Mouse (Mus musculus) kidney, embryonic 16.5 days (tissue): ENCODE measurements around the gene Skp1a. TPM values are rescaled to one million over a fixed set of nuclear protein-coding genes. Genes with fewer than 3 reads are reported as not detected.

ENCODE experiments used
- ATAC-seq: fragments of 200-750 bp; cut with Nextera tagmentation; 2 replicates; pipeline ENCODE4 v1.8.0; 2017; ENCODE audit warnings: moderate TSS enrichment; ENCODE audit not compliant: low FRiP score, low TSS enrichment
- H3K27ac ChIP-seq: fragments of 300-500 bp; sonication (generic); 2 replicates; pipeline ENCODE4 v1.5.1; 2014; ENCODE audit warnings: low read length
- H3K27me3 ChIP-seq: fragments of 300-500 bp; sonication (generic); 2 replicates; pipeline ENCODE4 v1.6.1; 2014; ENCODE audit warnings: low read length, control low read depth, mixed read lengths; ENCODE audit not compliant: insufficient read depth
- H3K36me3 ChIP-seq: fragments of 300-500 bp; sonication (generic); 2 replicates; pipeline ENCODE4 v1.6.1; 2014; ENCODE audit warnings: low read length, control low read depth, mixed read lengths; ENCODE audit not compliant: insufficient read depth
- H3K4me1 ChIP-seq: fragments of 300-500 bp; sonication (generic); 2 replicates; pipeline ENCODE4 v1.6.1; 2014; ENCODE audit warnings: low read length, control low read depth, mixed read lengths; ENCODE audit not compliant: insufficient read depth
- H3K4me2 ChIP-seq: fragments of 300-500 bp; sonication (generic); replicated peaks from 2 replicates; pipeline ENCODE4 v1.6.1; 2014; ENCODE audit warnings: low read depth, low read length
- H3K4me3 ChIP-seq: fragments of 300-500 bp; sonication (generic); 2 replicates; pipeline ENCODE4 v1.5.1; 2014; ENCODE audit warnings: mild to moderate bottlenecking, low read length
- H3K9ac ChIP-seq: fragments of 300-500 bp; sonication (generic); replicated peaks from 2 replicates; pipeline ENCODE4 v1.6.1; 2014; ENCODE audit warnings: low read length
- H3K9me3 ChIP-seq: fragments of 300-500 bp; sonication (generic); 2 replicates; pipeline ENCODE4 v1.6.1; 2016; ENCODE audit warnings: low read length, control low read depth
- WGBS: fragments of 180-500 bp; shearing (Covaris S2); extraction: QIAGEN DNeasy Blood & Tissue Kit; methylation state at CpG from one replicate; pipeline ENCODE4 v1.1.7; 2014; 5-methylcytosine and 5-hydroxymethylcytosine counted together
- polyA plus RNA-seq: library from polyadenylated mRNA; unstranded; fragments of >200 nt; fragmentation: Nextera tagmentation; extraction: Ambion mirVana; gene quantifications from 2 replicates; pipeline ENCODE4 v1.2.1, GENCODE M21; 2015

Gene Skp1a
- polyA plus RNA-seq, 1 experiment from 2014 or later, result 742 TPM

DNA sequence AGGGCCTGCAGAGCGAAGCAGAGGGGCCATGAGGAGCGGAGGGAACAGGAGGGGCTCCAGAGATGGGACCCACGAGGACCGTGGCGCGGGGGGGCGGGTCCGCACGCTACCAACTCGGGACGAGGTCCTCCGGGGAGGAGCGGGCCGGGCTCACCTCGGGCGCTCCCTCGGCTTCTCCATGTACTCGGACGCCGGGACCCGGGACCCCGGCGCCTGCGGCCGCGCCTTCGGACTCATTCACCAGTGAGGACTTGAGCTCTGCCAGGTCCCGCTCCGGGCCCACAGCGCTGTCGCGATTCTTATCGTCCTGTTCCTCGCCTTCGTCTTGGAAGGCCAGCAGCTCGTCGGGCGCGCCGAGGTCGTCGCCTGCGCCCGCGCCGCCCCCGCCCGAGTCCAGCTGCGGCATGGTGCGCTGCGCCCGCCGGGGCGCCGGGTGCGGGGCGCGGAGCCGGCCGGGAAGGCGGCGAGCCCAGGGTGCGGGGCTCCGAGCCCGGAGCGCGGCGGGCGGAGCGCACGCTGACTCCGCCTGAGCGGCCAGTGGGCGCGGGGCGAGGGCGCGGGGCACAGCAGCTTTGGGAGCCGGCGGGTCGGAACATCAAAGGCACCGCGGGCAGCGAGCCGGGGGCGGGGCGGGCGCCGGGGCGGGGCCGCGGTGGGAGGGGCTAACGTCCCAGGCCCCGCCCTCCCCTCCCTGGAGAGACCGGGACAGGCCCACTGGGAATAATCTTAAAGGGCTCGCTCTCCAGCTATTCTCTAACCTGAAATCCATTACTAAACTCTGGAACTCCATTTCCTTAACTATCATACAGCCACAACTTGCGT, 51.2 kb downstream of the Skp1a start, which contains the start of gene Tcf7:
Gene Tcf7, minus strand, starts transcription at position 241 of the 822 bp plus-strand sequence.
- peak within 1 kb of the TSS; percentile 96 for H3K4me2 ChIP-seq
- no peaks in the 10 kb centered on the region for H3K9me3 ChIP-seq
- under 1% methylated on average over 83 of the region's 97 CpGs for WGBS
- H3K4me3 ChIP-seq, result peak within 1 kb of the TSS; percentile 72
- H3K4me1 ChIP-seq, result peaks cover 36% of the 10 kb centered on the region
- H3K27me3 ChIP-seq, result 0 out of 2 replicates have a peak, but pooled peaks cover 4% of the 10 kb centered on the region
- H3K9ac ChIP-seq, result peak within 1 kb of the TSS; percentile 73
- ATAC-seq, result peak; percentile 79
- H3K36me3 ChIP-seq, result no peaks in the 10 kb centered on the region
- H3K27ac ChIP-seq, result peak within 1 kb of the TSS; percentile 57; the same call in 1 of the 2 replicates

DNA sequence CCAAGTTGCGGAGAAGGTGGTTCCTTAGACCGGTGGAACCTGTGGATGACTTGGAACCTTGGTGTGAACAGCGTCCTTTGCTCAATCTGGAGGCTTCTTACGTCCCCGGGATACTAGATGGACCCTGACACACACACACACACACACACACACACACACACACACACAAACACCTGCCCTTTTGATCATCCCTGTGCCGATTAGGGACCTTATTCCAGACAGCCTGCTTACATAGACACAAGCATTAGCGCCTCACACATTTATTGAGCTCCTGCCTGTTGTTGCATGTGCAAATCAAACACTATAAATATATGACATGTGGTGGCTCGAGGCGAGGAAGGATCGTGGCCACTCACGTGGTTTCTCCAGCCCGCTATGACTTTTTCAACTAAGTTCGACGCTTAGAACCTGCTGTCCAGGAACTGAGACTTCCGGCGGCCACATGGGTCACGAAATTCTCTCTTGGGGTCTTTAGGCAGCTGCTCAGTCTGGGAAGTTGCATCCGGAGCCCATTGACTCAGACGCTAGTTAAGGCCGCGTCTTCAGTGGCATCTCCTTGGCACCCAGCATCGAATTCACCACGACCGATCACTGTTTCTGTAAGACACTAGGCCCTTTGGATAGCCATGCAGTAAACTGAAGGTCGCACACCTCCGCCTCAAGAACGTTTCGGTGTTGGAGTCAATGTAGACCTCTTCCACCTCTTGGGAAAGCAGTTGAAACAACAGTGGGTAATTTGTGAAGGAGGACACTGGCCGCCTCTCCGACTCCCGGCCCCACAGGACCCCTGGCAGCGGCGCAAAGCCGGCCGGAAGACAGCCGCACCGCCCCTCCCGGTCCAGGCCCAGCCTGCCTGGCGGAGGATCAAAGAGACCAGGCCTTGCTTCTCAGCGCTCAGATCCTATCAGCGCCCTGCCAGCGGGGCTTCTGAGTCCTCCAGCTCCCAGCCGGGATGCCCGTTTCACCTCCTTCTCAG, 52.1 kb downstream of the Skp1a start:
- no peaks in the 10 kb centered on the region for H3K36me3 ChIP-seq
- peak overlapping the region; percentile 57; the same call in 1 of the 2 replicates for H3K27ac ChIP-seq
- peak overlapping the region; percentile 96 for H3K4me2 ChIP-seq
- WGBS, result 5% methylated on average over 44 of the region's 44 CpGs
- H3K4me3 ChIP-seq, result peak overlapping the region; percentile 72
- no peaks in the 10 kb centered on the region for H3K9me3 ChIP-seq
- 0 out of 2 replicates have a peak, but pooled peaks cover 4% of the 10 kb centered on the region for H3K27me3 ChIP-seq
- peaks cover 36% of the 10 kb centered on the region for H3K4me1 ChIP-seq
- ATAC-seq, result peak; percentile 63
- H3K9ac ChIP-seq, result peak overlapping the region; percentile 15; the same call in 1 of the 2 replicates

- no peak overlapping the region for H3K9ac ChIP-seq
- 0 out of 2 replicates have a peak, but pooled peaks cover 4% of the 10 kb centered on the region for H3K27me3 ChIP-seq
- H3K4me1 ChIP-seq, result peaks cover 36% of the 10 kb centered on the region
- H3K4me2 ChIP-seq, result no peak overlapping the region
- H3K36me3 ChIP-seq, result no peaks in the 10 kb centered on the region
- no peak overlapping the region for H3K27ac ChIP-seq
- H3K9me3 ChIP-seq, result no peaks in the 10 kb centered on the region
- ATAC-seq, result no peak
- no peak overlapping the region for H3K4me3 ChIP-seq
- 33% methylated on average over 16 of the region's 16 CpGs for WGBS
These were observed 54.6 kb downstream of the Skp1a start for GRCm38 (mm10) chr11:52286301-52286957.

GRCm38 (mm10) chr11:52286958-52287305, 55.1 kb downstream of the Skp1a start:
- 21% methylated on average over 4 of the region's 4 CpGs for WGBS

GRCm38 (mm10) chr11:52292346-52292745, 60.6 kb downstream of the Skp1a start:
- no peaks in the 10 kb centered on the region for H3K27me3 ChIP-seq
- WGBS, result 38% methylated on average over 7 of the region's 7 CpGs
- ATAC-seq, result peak; percentile 83

More at GRCm38 (mm10) chr11:52286958-52287305, 55.1 kb downstream of the Skp1a start:
- Histone ChIP-seq H3K9ac (no peak overlapping the region), H3K27me3 (0 out of 2 replicates have a peak, but pooled peaks cover 4% of the 10 kb centered on the region), H3K4me1 (peaks cover 38% of the 10 kb centered on the region), H3K27ac (no peak overlapping the region), H3K9me3 (no peaks in the 10 kb centered on the region), H3K4me3 (no peak overlapping the region), H3K36me3 (no peaks in the 10 kb centered on the region), H3K4me2 (no peak overlapping the region)
- ATAC-seq, result no peak

GRCm38 (mm10) chr11:52292894-52293293, 61.1 kb downstream of the Skp1a start:
- Histone ChIP-seq H3K27me3 (no peaks in the 10 kb centered on the region), H3K4me1 (0 out of 2 replicates have a peak, but pooled peaks cover 7% of the 10 kb centered on the region), H3K9me3 (no peaks in the 10 kb centered on the region), H3K4me3 (no peak overlapping the region), H3K4me2 (no peak overlapping the region), H3K9ac (no peak overlapping the region), H3K36me3 (no peaks in the 10 kb centered on the region), H3K27ac (no peak overlapping the region)
- no peak for ATAC-seq
- 79% methylated on average over 6 of the region's 6 CpGs for WGBS

More at GRCm38 (mm10) chr11:52292346-52292745, 60.6 kb downstream of the Skp1a start:
- Histone ChIP-seq H3K9ac (no peak overlapping the region), H3K4me3 (no peak overlapping the region), H3K36me3 (no peaks in the 10 kb centered on the region), H3K4me2 (no peak overlapping the region), H3K27ac (no peak overlapping the region), H3K4me1 (0 out of 2 replicates have a peak, but pooled peaks cover 7% of the 10 kb centered on the region), H3K9me3 (no peaks in the 10 kb centered on the region)

GRCm38 (mm10) chr11:52294103-52294502, 62.3 kb downstream of the Skp1a start:
- Histone ChIP-seq H3K36me3 (no peaks in the 10 kb centered on the region), H3K9me3 (no peaks in the 10 kb centered on the region), H3K4me2 (no peak overlapping the region), H3K27ac (no peak overlapping the region), H3K4me1 (0 out of 2 replicates have a peak, but pooled peaks cover 7% of the 10 kb centered on the region), H3K27me3 (no peaks in the 10 kb centered on the region), H3K4me3 (no peak overlapping the region), H3K9ac (no peak overlapping the region)
- no peak for ATAC-seq
- 87% methylated on average over 9 of the region's 9 CpGs for WGBS
